9 mouse cellular contexts compared by ENCODE assay signal in genomic region chr15:85177576-85177975, GRCm38 (mm10). TPM values are rescaled to one million over a fixed set of nuclear protein-coding genes. Genes with fewer than 3 reads are reported as not detected.
DNase-seq lines count a peak whose midpoint lies in the region; ATAC-seq lines count a peak whose summit lies in the region.
"Had no signal": no experiment of that assay in that cellular context is flagged by ENCODE, and none has a peak within 500 bp of the region (broad histone marks: within the 10 kb centered on the region; RNA-seq: fewer than 3 reads in every experiment).

No protein-coding gene starts in this region.

- H3K9ac ChIP-seq in liver, embryonic 12.5 days = no peak overlapping the region

- H3K4me1 ChIP-seq in liver, embryonic 12.5 days = no peaks in the 10 kb centered on the region

- H3K9me3 ChIP-seq in liver, embryonic 12.5 days (replicated peaks) = no peaks in the 10 kb centered on the region

- no peak overlapping the region for H3K4me3 ChIP-seq in liver, embryonic 12.5 days
- H3K4me3 ChIP-seq: left cerebral cortex, adult 2 months had no signal

- no peaks in the 10 kb centered on the region for H3K36me3 ChIP-seq in liver, embryonic 12.5 days

- WGBS in liver, embryonic 12.5 days (ENCODE audit: insufficient replicate concordance) = 60% methylated on average over 8 of the region's 8 CpGs

- peak; percentile 68 to 74 for DNase-seq in cerebellum, postnatal 10 days
- DNase-seq in liver (peak; percentile 68), MEL-GATA-1-ER (ENCODE audit: extremely low read depth, low read depth) (peak; percentile 66)
- DNase-seq in forelimb bud, embryonic 11.5 days (ENCODE audit: low read depth, low spot score) = peak; percentile 99
- DNase-seq in ovary, adult 18-20 months (ENCODE audit: low spot score) = no peak

- no peak for ATAC-seq in cerebellum, adult (ENCODE audit: insufficient number of reproducible peaks, low FRiP score, low TSS enrichment)
- no peak for ATAC-seq in liver, embryonic 12.5 days
- ATAC-seq in neutrophil, adult 5-6 weeks (ENCODE audit: extremely low read depth, insufficient number of reproducible peaks, low FRiP score, poor library complexity, severe bottlenecking) = peak; percentile 56

- H3K4me2 ChIP-seq in liver, embryonic 12.5 days = no peak overlapping the region

- no peak overlapping the region for H3K27ac ChIP-seq in liver, embryonic 12.5 days
- H3K27ac ChIP-seq: left cerebral cortex, adult 2 months had no signal

- H3K27me3 ChIP-seq in liver, embryonic 12.5 days (replicated peaks) = no peaks in the 10 kb centered on the region

RNA-seq across cellular contexts. Expression of gene Fbln1, which starts 28.2 kb away (rescaled TPM):
- polyA plus RNA-seq in liver, embryonic 12.5 days (2016; fragmentation: Nextera tagmentation; extraction: Ambion mirVana) = 18.1 and 19.5 TPM in 2 replicates
- total RNA-seq in neutrophil, adult 5-6 weeks (2017) = not detected in 2 replicates

RNA-seq across cellular contexts. Expression of gene Ribc2, which starts 45.7 kb away (rescaled TPM):
- not detected in 2 replicates for polyA plus RNA-seq in liver, embryonic 12.5 days (2016; fragmentation: Nextera tagmentation; extraction: Ambion mirVana)
- total RNA-seq in neutrophil, adult 5-6 weeks (2017) = not detected in 2 replicates

RNA-seq across cellular contexts. Expression of gene Smc1b, which starts 45.8 kb away (rescaled TPM):
- polyA plus RNA-seq in liver, embryonic 12.5 days (2016; fragmentation: Nextera tagmentation; extraction: Ambion mirVana) = 0.18 and 0.31 TPM in 2 replicates
- not detected in 2 replicates for total RNA-seq in neutrophil, adult 5-6 weeks (2017)
- total RNA-seq: left cerebral cortex, adult 2 months had no signal
